Mouse (Mus musculus): ENCODE measurements around the gene Gpn2.

Gpn2 gene

DNA sequence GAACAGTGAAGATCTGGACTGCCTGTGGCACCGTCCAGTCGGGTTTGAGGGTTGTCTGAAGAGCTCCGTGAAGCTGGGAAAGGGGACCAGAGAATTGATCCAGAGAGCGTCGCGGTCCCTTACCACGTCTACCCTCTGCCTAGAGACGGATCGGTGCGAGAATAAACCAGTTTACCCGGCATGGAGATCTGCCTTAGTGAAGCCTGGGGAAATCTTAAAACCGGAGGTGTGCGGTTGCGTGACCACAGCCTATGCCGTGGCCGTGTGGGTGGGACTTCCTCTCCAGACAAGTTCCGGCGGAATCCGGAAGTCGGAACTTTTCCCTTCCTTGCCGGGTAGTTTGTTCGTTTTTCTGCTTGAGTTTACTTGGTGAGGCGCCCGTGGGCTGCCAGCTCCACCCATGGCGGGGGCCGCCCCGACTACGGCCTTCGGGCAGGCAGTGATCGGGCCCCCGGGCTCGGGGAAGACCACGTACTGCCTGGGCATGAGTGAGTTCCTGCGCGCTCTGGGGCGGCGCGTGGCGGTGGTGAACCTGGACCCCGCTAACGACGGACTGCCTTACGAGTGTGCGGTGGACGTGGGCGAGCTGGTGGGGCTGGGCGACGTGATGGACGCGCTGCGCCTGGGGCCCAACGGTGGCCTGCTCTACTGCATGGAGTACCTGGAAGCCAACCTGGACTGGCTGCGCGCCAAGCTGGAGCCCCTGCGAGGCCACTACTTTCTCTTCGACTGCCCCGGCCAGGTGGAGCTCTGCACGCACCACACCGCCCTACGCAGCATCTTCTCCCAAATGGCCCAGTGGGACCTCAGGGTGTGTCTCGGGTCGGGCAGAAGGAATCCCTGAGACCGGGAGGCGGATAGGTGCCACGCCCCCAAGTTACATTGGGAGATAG, at the start of gene Gpn2:
Gene Gpn2 (plus strand): TSS at position 304 of the 893 bp plus-strand sequence.
- peak; percentile 89 to 92 for DNase-seq

GRCm38 (mm10) chr4:133536081-133536480, 48.1 kb upstream of the Gpn2 start:
- peak; percentile 55 to 69 for DNase-seq

- DNase-seq = no peak
Measured at GRCm38 (mm10) chr4:133536652-133537051, 47.5 kb upstream of the Gpn2 start.

DNA sequence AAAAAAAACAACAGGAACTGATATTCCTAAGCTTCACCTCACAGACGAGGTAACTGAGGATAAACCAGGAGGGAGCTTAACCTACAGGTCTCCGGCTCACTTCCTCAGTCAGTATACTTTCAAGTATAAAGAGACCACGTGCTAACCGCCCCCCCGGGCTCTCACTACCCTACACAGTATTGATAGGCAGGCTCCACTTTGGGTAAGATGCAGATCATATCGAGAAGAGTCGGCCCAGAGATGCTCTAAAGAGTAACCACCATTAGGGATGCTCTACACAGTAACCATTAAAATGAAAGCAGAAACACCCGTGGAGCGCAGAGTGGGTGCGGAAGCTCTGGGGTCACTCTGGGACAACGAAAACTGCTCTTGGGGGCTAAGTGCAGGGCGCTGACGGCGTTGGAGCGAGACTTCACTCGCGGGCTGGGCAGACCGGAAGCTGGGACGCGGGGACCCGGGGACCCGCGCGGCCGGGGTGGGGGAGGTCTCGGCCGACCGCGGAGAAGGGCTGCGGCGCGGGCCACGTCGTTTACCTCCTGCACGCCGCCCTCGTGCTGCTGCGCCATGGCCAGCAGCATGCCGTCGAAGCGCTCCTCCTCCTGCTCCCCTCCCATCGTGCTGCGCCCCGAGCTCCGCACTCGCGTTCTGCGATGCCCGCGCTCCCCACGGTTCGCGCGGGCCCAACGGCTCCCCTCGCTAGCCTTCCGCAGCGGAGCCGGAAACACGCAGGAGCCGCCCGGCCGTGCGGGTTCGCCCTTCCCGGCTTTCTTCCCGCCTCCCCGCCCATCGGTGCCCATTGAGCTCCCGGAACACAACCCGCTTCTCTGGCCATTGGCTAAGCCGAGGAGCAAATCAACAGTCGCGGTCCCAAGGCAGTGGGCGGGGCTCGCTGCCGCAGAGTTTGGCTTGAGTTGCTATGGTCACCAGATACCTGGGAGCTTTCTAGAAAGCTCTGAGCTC, 38.6 kb upstream of the Gpn2 start, which contains the start of gene Nudc:
Gene Nudc (minus strand): TSS at position 725 of the 960 bp plus-strand sequence.
- peak; percentile 98 for DNase-seq

- DNase-seq = no peak
Measured at GRCm38 (mm10) chr4:133552029-133552428, 32.1 kb upstream of the Gpn2 start.

GRCm38 (mm10) chr4:133552768-133553447, 31.3 kb upstream of the Gpn2 start, which contains the start of gene Nr0b2:
TSS of gene Nr0b2 (plus strand) at chr4:133553376.
- peak; percentile 27 to 56 for DNase-seq

- no peak for DNase-seq
Measured at GRCm38 (mm10) chr4:133553448-133554330, 30.5 kb upstream of the Gpn2 start.

- DNase-seq = peak; percentile 68 to 84
Measured at GRCm38 (mm10) chr4:133557041-133557717, 27.0 kb upstream of the Gpn2 start.

GRCm38 (mm10) chr4:133559846-133560245, 24.3 kb upstream of the Gpn2 start:
- DNase-seq = no peak

DNA sequence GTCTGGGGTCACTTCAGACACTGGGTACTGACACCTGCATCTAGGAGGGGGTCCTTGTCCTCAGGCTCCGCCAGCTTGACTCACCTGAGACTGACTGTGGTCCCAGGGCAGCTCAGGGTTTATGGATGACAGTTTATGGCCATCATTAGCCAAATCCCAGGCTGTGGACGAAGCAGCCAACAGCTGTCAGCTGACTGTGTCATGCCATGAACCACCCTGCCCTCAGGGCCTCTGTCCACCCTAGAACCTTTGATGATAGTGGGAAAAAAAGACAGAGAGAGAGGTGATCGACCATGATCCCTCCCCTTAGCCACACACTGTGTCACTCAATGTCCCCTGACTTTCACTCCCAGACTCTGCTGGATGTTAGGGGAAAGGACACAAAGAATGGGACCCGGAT, 22.5 kb upstream of the Gpn2 start:
- no peak for DNase-seq

- peak; percentile 81 to 85 for DNase-seq
Measured at GRCm38 (mm10) chr4:133563123-133563571, 21.0 kb upstream of the Gpn2 start.

DNA sequence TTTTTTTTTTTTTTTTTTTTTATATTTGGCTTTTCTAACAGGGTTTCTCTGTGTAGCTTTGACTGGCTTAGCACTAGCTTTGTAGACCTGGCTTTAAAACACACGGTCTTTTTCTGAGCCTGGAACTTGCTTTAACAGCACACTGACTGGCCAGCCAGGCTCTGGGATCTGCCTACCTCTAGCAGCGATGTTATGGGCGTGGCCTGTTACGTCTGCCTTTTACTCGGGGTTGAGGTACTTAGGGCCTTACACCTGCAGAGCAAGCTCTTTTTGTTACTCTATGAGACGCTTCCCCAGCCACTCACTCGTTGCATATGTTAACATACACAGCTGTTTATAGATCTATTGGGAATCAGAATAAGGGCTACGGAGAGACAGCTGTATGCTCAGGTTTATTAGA, 16.9 kb upstream of the Gpn2 start:
- peak; percentile 34 to 53 for DNase-seq

- DNase-seq = peak; percentile 53 to 57
Measured at GRCm38 (mm10) chr4:133569291-133570065, 14.7 kb upstream of the Gpn2 start.

DNA sequence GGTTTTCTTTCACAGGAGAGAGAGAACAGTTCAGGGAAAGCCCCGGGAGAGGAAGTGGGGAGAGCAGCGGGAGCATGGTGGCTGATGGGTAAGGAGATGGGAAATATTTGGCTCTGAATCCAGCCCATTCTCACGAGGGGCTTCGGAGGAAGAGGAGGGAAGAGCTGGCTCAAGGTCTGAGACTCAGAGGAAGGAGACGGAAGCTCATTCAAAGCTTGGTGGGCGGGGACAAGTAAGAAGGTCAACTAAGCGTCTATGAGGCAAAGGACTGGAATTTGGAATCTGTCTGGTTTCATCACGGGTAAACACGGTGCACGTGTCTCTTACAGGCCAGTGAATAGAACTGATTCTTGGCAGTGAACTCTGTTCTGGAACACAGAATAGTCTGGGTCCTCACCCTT, 14.1 kb upstream of the Gpn2 start:
- peak; percentile 76 to 91 for DNase-seq

DNA sequence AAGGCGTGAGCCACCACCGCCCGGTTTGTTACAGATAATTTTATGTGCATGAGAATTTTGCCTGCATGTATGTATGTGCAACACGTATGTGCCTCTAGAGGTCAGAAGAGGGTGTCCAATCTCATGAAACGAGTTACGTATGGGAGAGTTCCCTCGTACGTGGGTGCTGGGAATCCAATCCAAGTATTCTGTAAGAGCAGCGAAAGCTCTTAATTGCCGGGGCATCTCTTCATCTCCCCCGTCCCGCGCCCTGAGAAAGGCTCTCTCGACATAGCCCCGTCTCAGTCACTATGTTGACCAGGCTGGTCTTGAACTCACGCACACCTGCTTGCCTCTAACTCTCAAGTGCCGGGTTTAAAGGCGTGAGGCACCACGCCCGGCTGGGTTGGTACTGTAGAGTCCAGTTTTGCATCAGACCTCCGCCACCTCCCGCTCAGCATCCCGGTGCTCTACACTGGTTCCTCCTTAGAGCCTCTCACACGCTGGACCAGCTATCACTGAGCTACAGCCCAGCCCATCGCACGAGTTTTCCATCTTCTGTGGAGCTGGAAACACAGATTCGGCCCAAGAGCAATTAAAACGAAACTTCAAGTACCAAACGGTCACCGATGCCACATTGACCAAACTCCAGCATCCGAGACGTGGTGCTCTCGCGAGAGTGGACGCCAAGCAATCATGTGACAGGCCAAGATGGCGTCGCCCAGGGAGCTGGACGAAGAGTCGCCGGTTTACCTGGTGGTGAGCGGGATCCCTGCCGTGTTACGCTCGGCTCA, 9.9 kb upstream of the Gpn2 start, which contains the start of gene Gpatch3:
Gene Gpatch3 (plus strand): TSS at position 676 of the 773 bp plus-strand sequence.
- DNase-seq = peak; percentile 96 to 98

- no peak for DNase-seq
Measured at GRCm38 (mm10) chr4:133574843-133575202, 9.3 kb upstream of the Gpn2 start.

DNA sequence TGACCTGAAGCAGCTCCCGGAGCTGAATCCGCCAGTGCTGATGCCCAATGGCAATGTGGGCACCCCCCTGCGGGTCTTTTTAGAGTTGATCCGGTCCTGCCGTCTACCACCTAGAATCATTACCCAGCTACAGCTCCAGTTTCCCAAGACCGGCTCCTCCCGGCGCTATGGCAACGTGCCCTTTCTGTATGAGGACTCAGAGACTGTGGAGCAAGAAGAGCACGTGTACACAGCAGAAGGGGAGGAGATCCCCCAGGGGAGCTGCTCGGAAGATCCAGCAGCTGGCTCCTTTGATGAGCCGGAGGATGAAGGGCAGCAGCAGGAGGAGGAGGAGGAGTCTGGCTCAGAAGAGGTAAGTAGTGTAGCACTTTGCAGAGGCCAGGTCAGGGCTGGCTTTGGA, 6.2 kb upstream of the Gpn2 start:
- DNase-seq = no peak

GRCm38 (mm10) chr4:133583690-133584058, 488 bp upstream of the Gpn2 start:
- peak in 1 of 2 experiments; percentile 42 for DNase-seq

DNA sequence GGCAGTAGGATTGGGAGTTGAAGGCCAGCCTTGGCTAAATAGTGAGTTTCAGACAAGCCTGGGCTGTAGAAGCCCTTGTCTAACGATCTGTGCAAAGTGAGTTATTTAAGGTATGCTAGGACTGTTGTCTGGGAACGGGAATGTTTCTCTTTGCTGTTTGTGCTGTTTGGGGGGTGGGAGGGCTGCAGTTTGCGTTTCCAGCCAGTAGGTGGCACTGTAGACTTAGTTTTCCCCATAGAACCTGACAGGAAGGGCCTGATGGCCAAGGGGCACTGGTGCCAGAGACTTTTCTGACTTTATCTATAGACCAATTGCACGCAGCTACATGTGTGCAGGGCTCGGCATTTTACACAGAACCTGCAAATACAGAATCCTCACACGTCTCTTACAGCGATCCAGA, 8.4 kb downstream of the Gpn2 start:
- DNase-seq = peak; percentile 69 to 80
